Mouse (Mus musculus): Measurements from ENCODE around the gene Ulk1.
"Not testable (repeated sequence)": the region's sequence is repeated elsewhere in the genome, so short reads cannot be mapped to it uniquely, and the experiment has no call there.

Gene Ulk1

GRCm38 (mm10) chr5:110809667-110810325 lies at the start of gene Ulk1:
Gene Ulk1, minus strand, starts transcription at chr5:110810097.
- peak; percentile 98 for DNase-seq (ENCODE audit: low spot score)

GRCm38 (mm10) chr5:110859013-110859650 lies 49.2 kb upstream of the Ulk1 start:
- DNase-seq (ENCODE audit: low spot score) = peak; percentile 31

GRCm38 (mm10) chr5:110857091-110857490 lies 47.2 kb upstream of the Ulk1 start:
- no peak for DNase-seq (ENCODE audit: low spot score)

- DNase-seq (ENCODE audit: low spot score) = no peak
These were observed 43.1 kb upstream of the Ulk1 start for GRCm38 (mm10) chr5:110852990-110853389.

GRCm38 (mm10) chr5:110841046-110841862 lies 31.4 kb upstream of the Ulk1 start:
- DNase-seq (ENCODE audit: low spot score) = no peak

GRCm38 (mm10) chr5:110840465-110840864 lies 30.6 kb upstream of the Ulk1 start:
- peak; percentile 36 for DNase-seq (ENCODE audit: low spot score)

GRCm38 (mm10) chr5:110839678-110840365 lies 29.9 kb upstream of the Ulk1 start, which contains the start of the genes Hscb and Chek2:
Gene Hscb, minus strand, starts transcription at chr5:110839777.
Gene Chek2, plus strand, starts transcription at chr5:110839979.
- DNase-seq (ENCODE audit: low spot score) = peak; percentile 87

GRCm38 (mm10) chr5:110839038-110839677 lies 29.3 kb upstream of the Ulk1 start:
- no peak for DNase-seq (ENCODE audit: low spot score)

GRCm38 (mm10) chr5:110838016-110838415 lies 28.1 kb upstream of the Ulk1 start:
- not testable (repeated sequence) for DNase-seq (ENCODE audit: low spot score)

- peak; percentile 37 for DNase-seq (ENCODE audit: low spot score)
These were observed 26.1 kb upstream of the Ulk1 start for GRCm38 (mm10) chr5:110835959-110836358.

- no peak for DNase-seq (ENCODE audit: low spot score)
These were observed 21.3 kb upstream of the Ulk1 start for GRCm38 (mm10) chr5:110831036-110831720.

GRCm38 (mm10) chr5:110827576-110827975 lies 17.7 kb upstream of the Ulk1 start:
- no peak for DNase-seq (ENCODE audit: low spot score)

- no peak for DNase-seq (ENCODE audit: low spot score)
These were observed 17.0 kb upstream of the Ulk1 start for GRCm38 (mm10) chr5:110826781-110827495.

- DNase-seq (ENCODE audit: low spot score) = no peak
These were observed 14.5 kb upstream of the Ulk1 start for GRCm38 (mm10) chr5:110824421-110824820.

- peak; percentile 29 for DNase-seq (ENCODE audit: low spot score)
These were observed 853 bp downstream of the Ulk1 start for GRCm38 (mm10) chr5:110808821-110809666.

GRCm38 (mm10) chr5:110808061-110808631 lies 1.8 kb downstream of the Ulk1 start:
- DNase-seq (ENCODE audit: low spot score) = peak; percentile 83

GRCm38 (mm10) chr5:110807453-110807852 lies 2.4 kb downstream of the Ulk1 start:
- DNase-seq (ENCODE audit: low spot score) = no peak

GRCm38 (mm10) chr5:110806676-110807075 lies 3.2 kb downstream of the Ulk1 start:
- no peak for DNase-seq (ENCODE audit: low spot score)

GRCm38 (mm10) chr5:110806154-110806553 lies 3.7 kb downstream of the Ulk1 start:
- no peak for DNase-seq (ENCODE audit: low spot score)

Data from urinary bladder, postnatal 25 days (tissue).